Mouse (Mus musculus): ENCODE results near the gene Slc39a10.

- no peak for TF ChIP-seq CTCF (IDR thresholded peaks at IDR 0.05; ENCODE audit: extremely low read depth, insufficient read length, insufficient replicate concordance, low read depth, low read length)
- no peak for TF ChIP-seq POLR2A (IDR thresholded peaks at IDR 0.05; ENCODE audit: low read depth, low read length)
These were observed 4.7 kb downstream of the Slc39a10 start for GRCm38 (mm10) chr1:46887908-46888307.

All from small intestine, adult 2 months (tissue).